9 mouse cellular contexts compared by ENCODE assay signal in genomic region chr11:100387589-100388375, GRCm38 (mm10). TPM values are rescaled to one million over a fixed set of nuclear protein-coding genes. Genes with fewer than 3 reads are reported as not detected.
A peak's percentile ranks its signal among the peaks of the same experiment; 100 is the strongest.
DNase-seq lines count a peak whose midpoint lies in the region; ATAC-seq and TF ChIP-seq lines count a peak whose summit lies in the region.
"Had no signal": no experiment of that assay in that cellular context is flagged by ENCODE, and none has a peak within 500 bp of the region (broad histone marks: within the 10 kb centered on the region; RNA-seq: fewer than 3 reads in every experiment).

No protein-coding gene starts in this region.

- H3K27me3 ChIP-seq in liver, adult 2 months (ENCODE audit: control insufficient read depth, insufficient read depth, low read length) = no peaks in the 10 kb centered on the region
- no peaks in the 10 kb centered on the region for H3K27me3 ChIP-seq in liver, embryonic 12.5 days (replicated peaks)
- H3K27me3 ChIP-seq in embryonic facial prominence, embryonic 13.5 days = no peaks in the 10 kb centered on the region
- no peaks in the 10 kb centered on the region for H3K27me3 ChIP-seq in liver, postnatal 0 days (ENCODE audit: insufficient read depth, low read length)
- H3K27me3 ChIP-seq in midbrain, embryonic 16.5 days (ENCODE audit: control insufficient read depth, insufficient read depth, low read depth, low read length) = no peaks in the 10 kb centered on the region

- H3K36me3 ChIP-seq in liver, adult 2 months (ENCODE audit: control insufficient read depth, insufficient read depth, low read length) = peaks cover 13% of the 10 kb centered on the region; the same call in 1 of the 2 replicates
- peaks cover 23% of the 10 kb centered on the region for H3K36me3 ChIP-seq in liver, embryonic 12.5 days
- peaks cover 31% of the 10 kb centered on the region for H3K36me3 ChIP-seq in embryonic facial prominence, embryonic 13.5 days
- H3K36me3 ChIP-seq in liver, postnatal 0 days (replicated peaks; ENCODE audit: insufficient read depth, low read length) = peaks cover 21% of the 10 kb centered on the region; the same call in 1 of the 2 replicates
- H3K36me3 ChIP-seq in midbrain, embryonic 16.5 days (ENCODE audit: control insufficient read depth, insufficient read depth, low read length) = peaks cover 21% of the 10 kb centered on the region

- no peaks in the 10 kb centered on the region for H3K9me3 ChIP-seq in liver, embryonic 12.5 days (replicated peaks)
- no peaks in the 10 kb centered on the region for H3K9me3 ChIP-seq in embryonic facial prominence, embryonic 13.5 days
- H3K9me3 ChIP-seq in liver, postnatal 0 days (ENCODE audit: low read length) = no peaks in the 10 kb centered on the region
- H3K9me3 ChIP-seq in midbrain, embryonic 16.5 days (replicated peaks; ENCODE audit: control insufficient read depth, low read length, poor library complexity, severe bottlenecking) = no peaks in the 10 kb centered on the region

- peak; percentile 28 for DNase-seq in liver, adult 2 months (ENCODE audit: extremely low read depth, low read depth, low spot score)
- DNase-seq in heart, postnatal 25 days (ENCODE audit: low spot score) = peak; percentile 77
- DNase-seq in liver, postnatal 0 days = no peak
- peak; percentile 72 for DNase-seq in telencephalon, adult 2 months (ENCODE audit: low read depth, low spot score)
- no peak for DNase-seq in spleen, adult 18-20 months

- no peak for TF ChIP-seq POLR2A in liver, adult 2 months (IDR thresholded peaks at IDR 0.05; ENCODE audit: extremely low read depth, insufficient read depth, low read length)

- WGBS in liver, adult 2 months = 66% methylated on average over 14 of the region's 14 CpGs
- 43% methylated on average over 14 of the region's 14 CpGs for WGBS in liver, embryonic 12.5 days (ENCODE audit: insufficient replicate concordance)
- 39% methylated on average over 14 of the region's 14 CpGs for WGBS in embryonic facial prominence, embryonic 13.5 days
- WGBS in liver, postnatal 0 days (ENCODE audit: insufficient replicate concordance) = 52% methylated on average over 14 of the region's 14 CpGs
- 63% methylated on average over 14 of the region's 14 CpGs for WGBS in midbrain, embryonic 16.5 days

- H3K4me3 ChIP-seq in liver, adult 2 months (ENCODE audit: insufficient read depth, low read depth, low read length) = no peak overlapping the region
- H3K4me3 ChIP-seq in liver, embryonic 12.5 days = no peak overlapping the region
- no peak overlapping the region for H3K4me3 ChIP-seq in embryonic facial prominence, embryonic 13.5 days
- H3K4me3 ChIP-seq in liver, postnatal 0 days (ENCODE audit: low read depth, low read length) = no peak overlapping the region
- no peak overlapping the region for H3K4me3 ChIP-seq in midbrain, embryonic 16.5 days (ENCODE audit: low read depth, low read length)

- TF ChIP-seq CTCF in liver, adult 2 months (IDR thresholded peaks at IDR 0.05; ENCODE audit: low read depth, low read length) = no peak
- no peak for TF ChIP-seq CTCF in liver, postnatal 0 days (IDR thresholded peaks at IDR 0.05; ENCODE audit: low read depth)

- H3K4me2 ChIP-seq in liver, embryonic 12.5 days = no peak overlapping the region
- peak overlapping the region; percentile 38 for H3K4me2 ChIP-seq in embryonic facial prominence, embryonic 13.5 days
- H3K4me2 ChIP-seq in liver, postnatal 0 days (ENCODE audit: low read depth, low read length) = no peak overlapping the region
- H3K4me2 ChIP-seq in midbrain, embryonic 16.5 days (ENCODE audit: low read length) = no peak overlapping the region

- ATAC-seq in liver, embryonic 12.5 days = no peak
- no peak for ATAC-seq in embryonic facial prominence, embryonic 13.5 days (ENCODE audit: insufficient number of reproducible peaks, insufficient read depth, low FRiP score, low TSS enrichment, low read depth)
- ATAC-seq in liver, postnatal 0 days = no peak
- ATAC-seq in midbrain, embryonic 16.5 days = no peak

- H3K4me1 ChIP-seq in liver, adult 2 months (ENCODE audit: control insufficient read depth, insufficient read depth, low read length) = peaks cover 28% of the 10 kb centered on the region
- H3K4me1 ChIP-seq in liver, embryonic 12.5 days = peaks cover 49% of the 10 kb centered on the region
- H3K4me1 ChIP-seq in embryonic facial prominence, embryonic 13.5 days = peaks cover 40% of the 10 kb centered on the region
- peaks cover 39% of the 10 kb centered on the region for H3K4me1 ChIP-seq in liver, postnatal 0 days (ENCODE audit: insufficient read depth)
- no peaks in the 10 kb centered on the region; the same call in 1 of the 2 replicates for H3K4me1 ChIP-seq in midbrain, embryonic 16.5 days (ENCODE audit: control insufficient read depth, insufficient read depth, low read length)

- intact Hi-C loops in heart, postnatal 25 days (cut with DNase I) = no loop called here

- TF ChIP-seq EP300 in liver, postnatal 0 days (IDR thresholded peaks at IDR 0.05; ENCODE audit: low read depth) = no peak

- H3K79me2 ChIP-seq in liver, adult 2 months (ENCODE audit: control insufficient read depth, insufficient read depth, low read length) = peaks cover 25% of the 10 kb centered on the region

- no peak overlapping the region for H3K9ac ChIP-seq in liver, adult 2 months (ENCODE audit: low read depth, low read length)
- H3K9ac ChIP-seq in liver, embryonic 12.5 days = no peak overlapping the region
- peak overlapping the region; percentile 49; the same call in 1 of the 2 replicates for H3K9ac ChIP-seq in embryonic facial prominence, embryonic 13.5 days
- peak overlapping the region; percentile 11; the same call in 1 of the 2 replicates for H3K9ac ChIP-seq in liver, postnatal 0 days (replicated peaks)
- no peak overlapping the region for H3K9ac ChIP-seq in midbrain, embryonic 16.5 days (ENCODE audit: low read depth, low read length)

- no peak overlapping the region for H3K27ac ChIP-seq in liver, adult 2 months (replicated peaks; ENCODE audit: insufficient read depth, low read depth, low read length)
- no peak overlapping the region for H3K27ac ChIP-seq in liver, embryonic 12.5 days
- peak overlapping the region; percentile 81 for H3K27ac ChIP-seq in embryonic facial prominence, embryonic 13.5 days
- no peak overlapping the region for H3K27ac ChIP-seq in liver, postnatal 0 days (ENCODE audit: low read depth)
- H3K27ac ChIP-seq in midbrain, embryonic 16.5 days (ENCODE audit: low read length) = no peak overlapping the region

RNA-seq across cellular contexts. Expression of gene Jup, which starts 9.8 kb away (rescaled TPM):
- 18.3 and 27.5 TPM in 2 replicates for total RNA-seq in liver, adult 2 months (2014; rRNA removed)
- polyA plus RNA-seq in liver, adult 2 months (2012; rRNA removed) = 69.5 and 86.0 TPM in 2 replicates
- polyA plus RNA-seq in liver, embryonic 12.5 days (2016; fragmentation: Nextera tagmentation; extraction: Ambion mirVana) = 23.9 and 24.3 TPM in 2 replicates
- 104 TPM in 2 replicates for polyA plus RNA-seq in embryonic facial prominence, embryonic 13.5 days (2015; fragmentation: Nextera tagmentation; extraction: Ambion mirVana)
- total RNA-seq in heart, postnatal 25 days (2021) = 100 to 1,000 TPM; 239 to 247 TPM
- polyA plus RNA-seq in liver, postnatal 0 days (2015; fragmentation: Nextera tagmentation; extraction: Ambion mirVana) = 17.5 and 18.9 TPM in 2 replicates
- 99.7 and 109 TPM in 2 replicates for polyA plus RNA-seq in midbrain, embryonic 16.5 days (2015; fragmentation: Nextera tagmentation; extraction: Ambion mirVana)

RNA-seq across cellular contexts. Expression of gene P3h4, which starts 26.9 kb away (rescaled TPM):
- total RNA-seq in liver, adult 2 months (2014; rRNA removed) = 1.2 and 1.5 TPM in 2 replicates
- 0.81 and 1.2 TPM in 2 replicates for polyA plus RNA-seq in liver, adult 2 months (2012; rRNA removed)
- 11.0 and 11.2 TPM in 2 replicates for polyA plus RNA-seq in liver, embryonic 12.5 days (2016; fragmentation: Nextera tagmentation; extraction: Ambion mirVana)
- polyA plus RNA-seq in embryonic facial prominence, embryonic 13.5 days (2015; fragmentation: Nextera tagmentation; extraction: Ambion mirVana) = 52.2 and 57.2 TPM in 2 replicates
- total RNA-seq in heart, postnatal 25 days (2021) = 10 to 100 TPM; 15.4 to 15.8 TPM
- 3.4 and 4.6 TPM in 2 replicates for polyA plus RNA-seq in liver, postnatal 0 days (2015; fragmentation: Nextera tagmentation; extraction: Ambion mirVana)
- 20.7 and 20.8 TPM in 2 replicates for polyA plus RNA-seq in midbrain, embryonic 16.5 days (2015; fragmentation: Nextera tagmentation; extraction: Ambion mirVana)

RNA-seq across cellular contexts. Expression of gene Fkbp10, which starts 27.7 kb away (rescaled TPM):
- 0.74 and 1.1 TPM in 2 replicates for total RNA-seq in liver, adult 2 months (2014; rRNA removed)
- polyA plus RNA-seq in liver, adult 2 months (2012; rRNA removed) = 1.7 and 1.9 TPM in 2 replicates
- polyA plus RNA-seq in liver, embryonic 12.5 days (2016; fragmentation: Nextera tagmentation; extraction: Ambion mirVana) = 20.1 and 23.8 TPM in 2 replicates
- polyA plus RNA-seq in embryonic facial prominence, embryonic 13.5 days (2015; fragmentation: Nextera tagmentation; extraction: Ambion mirVana) = 125 and 134 TPM in 2 replicates
- 10 to 100 TPM; 12.2 to 14.4 TPM for total RNA-seq in heart, postnatal 25 days (2021)
- polyA plus RNA-seq in liver, postnatal 0 days (2015; fragmentation: Nextera tagmentation; extraction: Ambion mirVana) = 7.4 and 9.0 TPM in 2 replicates
- 19.3 and 19.6 TPM in 2 replicates for polyA plus RNA-seq in midbrain, embryonic 16.5 days (2015; fragmentation: Nextera tagmentation; extraction: Ambion mirVana)

RNA-seq across cellular contexts. Expression of gene Hap1, which starts 31.9 kb away (rescaled TPM):
- 0.65 and 1.3 TPM in 2 replicates for total RNA-seq in liver, adult 2 months (2014; rRNA removed)
- polyA plus RNA-seq in liver, adult 2 months (2012; rRNA removed) = 0.40 and 1.2 TPM in 2 replicates
- 0.43 and 0.47 TPM in 2 replicates for polyA plus RNA-seq in liver, embryonic 12.5 days (2016; fragmentation: Nextera tagmentation; extraction: Ambion mirVana)
- polyA plus RNA-seq in embryonic facial prominence, embryonic 13.5 days (2015; fragmentation: Nextera tagmentation; extraction: Ambion mirVana) = 5.9 and 7.6 TPM in 2 replicates
- total RNA-seq in heart, postnatal 25 days (2021) = 1 to 10 TPM in 1 of 2 experiments, under 1 TPM in 1; 0.83 to 1.2 TPM
- polyA plus RNA-seq in liver, postnatal 0 days (2015; fragmentation: Nextera tagmentation; extraction: Ambion mirVana) = 0.78 and 0.81 TPM in 2 replicates
- polyA plus RNA-seq in midbrain, embryonic 16.5 days (2015; fragmentation: Nextera tagmentation; extraction: Ambion mirVana) = 417 and 440 TPM in 2 replicates

RNA-seq across cellular contexts. Expression of gene Gast, which starts 53.6 kb away (rescaled TPM):
- not detected in 2 replicates for total RNA-seq in liver, adult 2 months (2014; rRNA removed)
- not detected in 2 replicates for polyA plus RNA-seq in liver, adult 2 months (2012; rRNA removed)
- not detected in 2 replicates for polyA plus RNA-seq in liver, embryonic 12.5 days (2016; fragmentation: Nextera tagmentation; extraction: Ambion mirVana)
- polyA plus RNA-seq in embryonic facial prominence, embryonic 13.5 days (2015; fragmentation: Nextera tagmentation; extraction: Ambion mirVana) = 1.2 TPM in 1 of 2 replicates, not detected in the other
- total RNA-seq in heart, postnatal 25 days (2021) = not detected
- polyA plus RNA-seq in liver, postnatal 0 days (2015; fragmentation: Nextera tagmentation; extraction: Ambion mirVana) = not detected in 2 replicates
- 0.46 and 1.6 TPM in 2 replicates for polyA plus RNA-seq in midbrain, embryonic 16.5 days (2015; fragmentation: Nextera tagmentation; extraction: Ambion mirVana)
- total RNA-seq: left cerebral cortex, postnatal 25 days had no signal

Comparison
In these comparisons a context has a peak if more than half of its experiments do, and no peak if none do; other contexts are left out.
1. DNase-seq: peak in liver, adult 2 months (single experiment), heart, postnatal 25 days (single experiment) and telencephalon, adult 2 months (single experiment); none in liver, postnatal 0 days (single experiment) and spleen, adult 18-20 months (0 of 2).
2. H3K9ac ChIP-seq: peak in embryonic facial prominence, embryonic 13.5 days (single experiment) and liver, postnatal 0 days (single experiment); none in liver, adult 2 months (single experiment), liver, embryonic 12.5 days (single experiment) and midbrain, embryonic 16.5 days (single experiment).